Mouse (Mus musculus): ENCODE results near the gene 1810049J17Rik. TPM values are rescaled to one million over a fixed set of nuclear protein-coding genes. Genes with fewer than 3 reads are reported as not detected.
A peak's percentile ranks its signal among the peaks of the same experiment; 100 is the strongest.

1810049J17Rik gene
- total RNA-seq, 2 experiments from 2014 or later: 0.58 TPM; not detected in 1

GRCm38 (mm10) chr15:12349840-12350239, 28.1 kb upstream of the 1810049J17Rik start:
- ATAC-seq (replicated peaks; ENCODE audit: poor library complexity): peak; percentile 55; the same call in 1 of the 2 replicates

- peak; percentile 46; the same call in 1 of the 2 replicates for ATAC-seq (replicated peaks; ENCODE audit: poor library complexity)
Measured at GRCm38 (mm10) chr15:12348950-12349349, 27.3 kb upstream of the 1810049J17Rik start.

GRCm38 (mm10) chr15:12346916-12347315, 25.2 kb upstream of the 1810049J17Rik start:
- no peak for ATAC-seq (replicated peaks; ENCODE audit: poor library complexity)

GRCm38 (mm10) chr15:12341401-12341758, 19.7 kb upstream of the 1810049J17Rik start:
- 0 out of 2 replicates have a peak, but pooled peaks have one; percentile 0 for ATAC-seq (replicated peaks; ENCODE audit: poor library complexity)

GRCm38 (mm10) chr15:12340536-12341400, 19.1 kb upstream of the 1810049J17Rik start:
- ATAC-seq (replicated peaks; ENCODE audit: poor library complexity): peak; percentile 30

GRCm38 (mm10) chr15:12337779-12338137, 16.1 kb upstream of the 1810049J17Rik start:
- ATAC-seq (replicated peaks; ENCODE audit: poor library complexity): peak; percentile 15

GRCm38 (mm10) chr15:12337030-12337778, 15.5 kb upstream of the 1810049J17Rik start:
- ATAC-seq (replicated peaks; ENCODE audit: poor library complexity): peak; percentile 77

GRCm38 (mm10) chr15:12334381-12334780, 12.7 kb upstream of the 1810049J17Rik start:
- no peak for ATAC-seq (replicated peaks; ENCODE audit: poor library complexity)

- ATAC-seq (replicated peaks; ENCODE audit: poor library complexity): no peak
Measured at GRCm38 (mm10) chr15:12331300-12331699, 9.6 kb upstream of the 1810049J17Rik start.

- ATAC-seq (replicated peaks; ENCODE audit: poor library complexity): peak; percentile 57
Measured at GRCm38 (mm10) chr15:12330892-12331291, 9.2 kb upstream of the 1810049J17Rik start.

GRCm38 (mm10) chr15:12330389-12330788, 8.7 kb upstream of the 1810049J17Rik start:
- no peak for ATAC-seq (replicated peaks; ENCODE audit: poor library complexity)

- ATAC-seq (replicated peaks; ENCODE audit: poor library complexity): no peak
Measured at GRCm38 (mm10) chr15:12324326-12324725, 2.6 kb upstream of the 1810049J17Rik start.

GRCm38 (mm10) chr15:12322676-12323402, 1.1 kb upstream of the 1810049J17Rik start:
- ATAC-seq (replicated peaks; ENCODE audit: poor library complexity): no peak

GRCm38 (mm10) chr15:12321091-12321787, 460 bp downstream of the 1810049J17Rik start, which contains the start of gene Golph3:
Gene Golph3, plus strand, starts transcription at chr15:12321450.
- ATAC-seq (replicated peaks; ENCODE audit: poor library complexity): peak; percentile 73

- ATAC-seq (replicated peaks; ENCODE audit: poor library complexity): peak; percentile 10
Measured at GRCm38 (mm10) chr15:12320441-12321090, 1.1 kb downstream of the 1810049J17Rik start.

GRCm38 (mm10) chr15:12319889-12320288, 1.8 kb downstream of the 1810049J17Rik start:
- ATAC-seq (replicated peaks; ENCODE audit: poor library complexity): no peak

GRCm38 (mm10) chr15:12318451-12318850, 3.2 kb downstream of the 1810049J17Rik start:
- no peak for ATAC-seq (replicated peaks; ENCODE audit: poor library complexity)

- ATAC-seq (replicated peaks; ENCODE audit: poor library complexity): peak; percentile 31
Measured at GRCm38 (mm10) chr15:12317290-12317689, 4.4 kb downstream of the 1810049J17Rik start.

GRCm38 (mm10) chr15:12315996-12316395, 5.7 kb downstream of the 1810049J17Rik start:
- no peak for ATAC-seq (replicated peaks; ENCODE audit: poor library complexity)

GRCm38 (mm10) chr15:12314584-12314983, 7.1 kb downstream of the 1810049J17Rik start:
- no peak for ATAC-seq (replicated peaks; ENCODE audit: poor library complexity)
